Mouse (Mus musculus): ENCODE measurements around the gene Kif26b. TPM values are rescaled to one million over a fixed set of nuclear protein-coding genes. Genes with fewer than 3 reads are reported as not detected.
A peak's percentile ranks its signal among the peaks of the same experiment; 100 is the strongest.

The Kif26b gene
- polyA plus RNA-seq, 1 experiment, result 15.6 TPM

DNA sequence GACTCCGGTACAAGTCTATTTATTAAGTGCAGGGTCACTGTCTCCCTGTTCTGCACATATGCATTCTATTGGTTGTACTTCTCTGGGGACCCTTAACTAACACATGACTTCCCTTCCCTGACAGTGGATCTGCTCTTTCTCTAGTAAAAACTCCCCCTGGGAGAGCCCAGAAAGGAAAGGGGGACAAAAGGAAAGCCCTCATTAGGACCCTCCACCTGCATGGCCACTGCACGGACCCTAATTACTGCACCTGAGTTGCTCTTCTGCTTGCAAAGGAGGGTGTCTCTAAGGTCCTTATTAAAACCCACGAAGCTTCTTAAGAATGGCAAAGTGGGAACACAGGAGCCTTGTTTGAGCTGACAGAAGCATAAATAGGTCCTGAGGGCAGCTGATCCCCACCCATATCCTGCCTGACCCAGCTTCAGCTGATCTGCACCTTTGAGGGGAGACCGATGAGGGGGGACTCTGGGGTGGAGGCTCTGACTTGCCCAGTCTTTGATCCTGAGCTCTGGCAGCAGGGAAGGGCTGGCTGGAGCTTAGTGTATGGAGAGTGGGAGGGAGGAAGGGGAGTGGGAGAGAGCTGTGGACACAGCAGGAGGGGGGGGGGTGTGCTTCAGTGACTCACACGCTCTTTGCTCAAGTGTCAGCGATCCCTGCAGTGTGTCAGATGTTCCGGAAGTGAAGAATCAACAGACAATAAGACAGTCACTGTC lies 413.5 kb downstream of the Kif26b start:
- TF ChIP-seq POLR2A (IDR thresholded peaks at IDR 0.05; ENCODE audit: borderline replicate concordance, insufficient read depth, low read length) (no peak), CTCF (IDR thresholded peaks at IDR 0.05; ENCODE audit: borderline replicate concordance, insufficient read depth, low read depth, low read length) (no peak)
- H3K4me3 ChIP-seq (replicated peaks; ENCODE audit: insufficient read depth, low read depth, low read length), result no peak overlapping the region
- WGBS, result 41% methylated on average over 7 of the region's 7 CpGs

GRCm38 (mm10) chr1:178952910-178953309 lies 424.0 kb downstream of the Kif26b start:
- H3K27ac ChIP-seq (ENCODE audit: insufficient read depth, low read length), result no peak overlapping the region
- no peak for DNase-seq
- WGBS, result 71% methylated on average over 12 of the region's 12 CpGs

More for the DNA sequence above, 413.5 kb downstream of the Kif26b start:
- Histone ChIP-seq H3K27me3 (ENCODE audit: control insufficient read depth, insufficient read depth, low read length) (no peaks in the 10 kb centered on the region; the same call in 1 of the 2 replicates), H3K27ac (ENCODE audit: insufficient read depth, low read length) (no peak overlapping the region), H3K4me1 (ENCODE audit: control insufficient read depth, insufficient read depth, low read length) (peaks cover 8% of the 10 kb centered on the region; the same call in 1 of the 2 replicates)
- DNase-seq, result no peak

GRCm38 (mm10) chr1:178958641-178959040 lies 429.7 kb downstream of the Kif26b start:
- WGBS, result 90% methylated on average over 4 of the region's 4 CpGs

More at GRCm38 (mm10) chr1:178952910-178953309, 424.0 kb downstream of the Kif26b start:
- no peak for TF ChIP-seq CTCF (IDR thresholded peaks at IDR 0.05; ENCODE audit: borderline replicate concordance, insufficient read depth, low read depth, low read length)
- no peak for TF ChIP-seq POLR2A (IDR thresholded peaks at IDR 0.05; ENCODE audit: borderline replicate concordance, insufficient read depth, low read length)
- Histone ChIP-seq H3K27me3 (ENCODE audit: control insufficient read depth, insufficient read depth, low read length) (no peaks in the 10 kb centered on the region), H3K4me3 (replicated peaks; ENCODE audit: insufficient read depth, low read depth, low read length) (no peak overlapping the region), H3K4me1 (ENCODE audit: control insufficient read depth, insufficient read depth, low read length) (no peaks in the 10 kb centered on the region)

DNA sequence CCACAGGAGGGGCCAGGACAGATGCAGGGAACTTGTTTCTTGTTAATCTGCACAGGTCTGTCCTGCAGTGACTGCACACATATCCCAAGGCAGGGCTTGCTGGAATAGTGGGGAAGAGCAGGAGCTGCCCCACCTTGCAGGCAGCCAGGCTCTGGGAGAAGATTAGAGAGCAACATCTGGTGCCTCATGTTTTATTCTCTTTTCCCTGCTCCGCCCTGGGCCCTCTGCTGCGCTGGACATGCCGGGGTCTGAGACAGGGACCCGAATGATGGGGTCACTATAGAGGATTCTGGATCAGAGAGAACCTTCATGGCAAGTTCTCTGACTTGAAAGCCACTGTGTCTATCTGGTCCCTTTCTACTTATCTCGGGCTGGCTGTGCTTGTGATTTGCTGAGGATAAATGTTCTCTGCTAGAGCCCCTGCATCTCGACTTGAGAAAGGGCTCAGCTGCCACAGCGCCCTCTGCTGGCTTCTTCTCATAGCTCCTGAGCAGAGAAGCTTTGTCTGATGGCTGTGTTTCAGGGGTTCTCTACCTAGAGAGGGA lies 431.2 kb downstream of the Kif26b start:
- DNase-seq, result peak; percentile 79 to 86
- TF ChIP-seq CTCF (IDR thresholded peaks at IDR 0.05; ENCODE audit: borderline replicate concordance, insufficient read depth, low read depth, low read length) (peak; percentile 77), POLR2A (IDR thresholded peaks at IDR 0.05; ENCODE audit: borderline replicate concordance, insufficient read depth, low read length) (no peak)
- 43% methylated on average over 7 of the region's 7 CpGs for WGBS
- H3K4me3 ChIP-seq (replicated peaks; ENCODE audit: insufficient read depth, low read depth, low read length), result no peak overlapping the region
- H3K27me3 ChIP-seq (ENCODE audit: control insufficient read depth, insufficient read depth, low read length), result no peaks in the 10 kb centered on the region
- H3K4me1 ChIP-seq (ENCODE audit: control insufficient read depth, insufficient read depth, low read length), result no peaks in the 10 kb centered on the region
- no peak overlapping the region for H3K27ac ChIP-seq (ENCODE audit: insufficient read depth, low read length)

More at GRCm38 (mm10) chr1:178958641-178959040, 429.7 kb downstream of the Kif26b start:
- DNase-seq, result no peak
- H3K27me3 ChIP-seq (ENCODE audit: control insufficient read depth, insufficient read depth, low read length), result no peaks in the 10 kb centered on the region
- H3K4me3 ChIP-seq (replicated peaks; ENCODE audit: insufficient read depth, low read depth, low read length), result no peak overlapping the region
- no peak overlapping the region for H3K27ac ChIP-seq (ENCODE audit: insufficient read depth, low read length)
- TF ChIP-seq POLR2A (IDR thresholded peaks at IDR 0.05; ENCODE audit: borderline replicate concordance, insufficient read depth, low read length), result no peak
- TF ChIP-seq CTCF (IDR thresholded peaks at IDR 0.05; ENCODE audit: borderline replicate concordance, insufficient read depth, low read depth, low read length), result no peak
- H3K4me1 ChIP-seq (ENCODE audit: control insufficient read depth, insufficient read depth, low read length), result no peaks in the 10 kb centered on the region

DNA sequence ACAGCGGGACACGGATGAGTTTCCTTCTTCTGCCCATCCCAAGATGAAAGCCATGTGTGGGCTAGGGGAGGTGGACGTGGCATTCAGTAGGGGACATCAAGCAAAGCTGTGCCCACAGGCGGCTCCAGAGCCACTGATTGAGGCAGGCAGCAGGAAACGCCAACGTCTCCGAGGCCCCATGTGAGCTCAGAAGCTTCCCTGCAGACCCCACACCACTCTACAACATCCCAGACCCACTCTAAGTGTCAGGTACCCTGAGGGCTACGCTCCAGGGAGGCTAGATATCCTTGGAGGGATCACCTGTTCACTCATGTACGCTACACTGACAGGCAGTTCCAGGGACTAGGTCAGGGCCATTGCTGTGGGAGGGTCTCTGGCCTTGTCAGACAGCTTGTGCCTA lies 432.7 kb downstream of the Kif26b start:
- 92% methylated on average over 9 of the region's 9 CpGs for WGBS
- H3K27me3 ChIP-seq (ENCODE audit: control insufficient read depth, insufficient read depth, low read length), result no peaks in the 10 kb centered on the region
- TF ChIP-seq CTCF (IDR thresholded peaks at IDR 0.05; ENCODE audit: borderline replicate concordance, insufficient read depth, low read depth, low read length), result no peak
- TF ChIP-seq POLR2A (IDR thresholded peaks at IDR 0.05; ENCODE audit: borderline replicate concordance, insufficient read depth, low read length), result no peak
- no peak for DNase-seq
- H3K4me1 ChIP-seq (ENCODE audit: control insufficient read depth, insufficient read depth, low read length), result no peaks in the 10 kb centered on the region
- H3K27ac ChIP-seq (ENCODE audit: insufficient read depth, low read length), result no peak overlapping the region
- H3K4me3 ChIP-seq (replicated peaks; ENCODE audit: insufficient read depth, low read depth, low read length), result no peak overlapping the region

DNA sequence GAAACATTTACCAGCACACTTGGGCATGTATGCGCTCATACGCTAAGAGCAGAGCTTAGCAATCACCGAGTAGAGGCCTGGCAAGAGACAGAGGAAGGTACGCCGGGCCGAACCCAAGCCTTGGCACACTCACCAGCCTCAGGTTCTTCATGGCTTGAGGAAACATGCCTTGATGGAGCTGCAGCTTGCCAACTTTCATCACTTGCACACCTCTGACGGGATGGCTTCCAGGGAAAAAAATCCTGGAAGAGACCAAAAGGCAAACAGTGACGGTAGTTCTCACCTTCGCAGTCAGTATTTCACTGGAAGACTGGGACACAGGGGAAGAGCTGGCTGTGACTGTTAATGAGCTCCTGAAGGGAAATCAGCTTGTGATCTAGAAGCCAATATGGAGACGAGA lies 443.1 kb downstream of the Kif26b start:
- peaks cover 13% of the 10 kb centered on the region for H3K4me1 ChIP-seq (ENCODE audit: control insufficient read depth, insufficient read depth, low read length)
- TF ChIP-seq CTCF (IDR thresholded peaks at IDR 0.05; ENCODE audit: borderline replicate concordance, insufficient read depth, low read depth, low read length), result no peak
- TF ChIP-seq POLR2A (IDR thresholded peaks at IDR 0.05; ENCODE audit: borderline replicate concordance, insufficient read depth, low read length), result no peak
- no peaks in the 10 kb centered on the region for H3K27me3 ChIP-seq (ENCODE audit: control insufficient read depth, insufficient read depth, low read length)
- no peak overlapping the region for H3K4me3 ChIP-seq (replicated peaks; ENCODE audit: insufficient read depth, low read depth, low read length)
- H3K27ac ChIP-seq (ENCODE audit: insufficient read depth, low read length), result no peak overlapping the region
- 34% methylated on average over 10 of the region's 10 CpGs for WGBS
- DNase-seq, result peak; percentile 46 to 73

DNA sequence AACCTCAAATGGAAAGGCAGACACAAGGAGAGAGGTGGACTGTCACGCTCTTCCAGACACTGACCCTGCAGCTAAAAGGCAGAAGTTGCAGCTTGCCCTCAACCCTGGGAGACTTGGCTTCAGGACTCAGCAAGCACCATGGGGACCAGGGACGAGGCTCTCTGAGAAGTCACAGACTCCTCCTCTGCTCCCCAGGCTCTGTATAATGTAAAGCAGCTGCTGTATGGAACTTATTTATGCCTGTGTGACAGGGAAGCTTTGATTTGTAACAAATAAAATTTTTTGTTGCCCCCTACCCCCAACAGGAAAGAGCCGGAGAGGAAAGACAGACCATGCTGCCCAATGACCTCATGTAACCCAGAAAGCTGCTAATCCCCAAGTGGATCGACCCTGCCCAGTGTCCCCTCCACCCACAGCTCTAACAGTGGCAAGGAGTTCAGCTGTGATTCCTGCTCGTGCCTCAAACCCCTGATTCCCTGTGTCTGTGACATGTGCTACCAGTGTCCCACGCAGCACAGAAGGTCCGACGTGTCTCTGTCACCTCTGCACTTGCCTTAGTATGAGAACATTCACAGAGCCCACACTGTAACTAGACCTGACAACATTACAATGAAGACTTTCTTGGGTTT lies 449.8 kb downstream of the Kif26b start:
- Histone ChIP-seq H3K27ac (ENCODE audit: insufficient read depth, low read length) (no peak overlapping the region), H3K4me3 (replicated peaks; ENCODE audit: insufficient read depth, low read depth, low read length) (no peak overlapping the region), H3K27me3 (ENCODE audit: control insufficient read depth, insufficient read depth, low read length) (no peaks in the 10 kb centered on the region), H3K4me1 (ENCODE audit: control insufficient read depth, insufficient read depth, low read length) (peaks cover 5% of the 10 kb centered on the region; the same call in 1 of the 2 replicates)
- DNase-seq, result no peak
- TF ChIP-seq CTCF (IDR thresholded peaks at IDR 0.05; ENCODE audit: borderline replicate concordance, insufficient read depth, low read depth, low read length), result no peak
- TF ChIP-seq POLR2A (IDR thresholded peaks at IDR 0.05; ENCODE audit: borderline replicate concordance, insufficient read depth, low read length), result no peak
- 80% methylated on average over 8 of the region's 8 CpGs for WGBS

Measured in cerebellum, adult 2 months (tissue).